Mouse (Mus musculus) E14TG2a.4 (cell line): Measurements from ENCODE around the gene Dgki.

Experiments
- H3K27me3 ChIP-seq: 2 replicates; pipeline ENCODE4 v1.6.1; 2014; ENCODE audit warnings: low read length, control low read depth; ENCODE audit not compliant: insufficient read depth
- H3K36me3 ChIP-seq: 2 replicates; pipeline ENCODE4 v1.6.1; 2014; ENCODE audit warnings: low read length, control low read depth; ENCODE audit not compliant: insufficient read depth
- H3K4me1 ChIP-seq: replicated peaks from 2 replicates; pipeline ENCODE4 v1.6.1; 2014; ENCODE audit warnings: low read depth, low read length, control low read depth
- H3K4me3 ChIP-seq: replicated peaks from 2 replicates; pipeline ENCODE4 v1.5.1; 2014; ENCODE audit warnings: mild to moderate bottlenecking, low read length
- H3K9me3 ChIP-seq: 2 replicates; pipeline ENCODE4 v1.6.1; 2014; ENCODE audit warnings: low read length, control low read depth
- CTCF ChIP-seq: conservative IDR thresholded peaks from 2 replicates; pipeline ENCODE4 v1.5.1; 2014; ENCODE audit warnings: low read length
- NANOG ChIP-seq: IDR thresholded peaks from 2 replicates; pipeline ENCODE4 v1.6.1; 2014; ENCODE audit warnings: borderline replicate concordance, low read length, mixed read lengths
- POU5F1 ChIP-seq: IDR thresholded peaks from 2 replicates; pipeline ENCODE4 v1.6.1; 2014; ENCODE audit warnings: low read length, borderline replicate concordance

Dgki gene

GRCm38 (mm10) chr6:37053411-37053810 lies 246.6 kb downstream of the Dgki start:
- Histone ChIP-seq H3K9me3 (no peaks in the 10 kb centered on the region), H3K4me1 (no peaks in the 10 kb centered on the region), H3K27me3 (0 out of 2 replicates have a peak, but pooled peaks cover 4% of the 10 kb centered on the region), H3K4me3 (no peak overlapping the region), H3K36me3 (no peaks in the 10 kb centered on the region)
- no peak for TF ChIP-seq CTCF
- no peak for TF ChIP-seq NANOG
- no peak for TF ChIP-seq POU5F1

GRCm38 (mm10) chr6:37051652-37052051 lies 248.3 kb downstream of the Dgki start:
- Histone ChIP-seq H3K27me3 (no peaks in the 10 kb centered on the region), H3K9me3 (peaks cover 5% of the 10 kb centered on the region; the same call in 1 of the 2 replicates), H3K4me3 (no peak overlapping the region), H3K4me1 (no peaks in the 10 kb centered on the region), H3K36me3 (no peaks in the 10 kb centered on the region)
- TF ChIP-seq CTCF (no peak), NANOG (no peak), POU5F1 (no peak)

DNA sequence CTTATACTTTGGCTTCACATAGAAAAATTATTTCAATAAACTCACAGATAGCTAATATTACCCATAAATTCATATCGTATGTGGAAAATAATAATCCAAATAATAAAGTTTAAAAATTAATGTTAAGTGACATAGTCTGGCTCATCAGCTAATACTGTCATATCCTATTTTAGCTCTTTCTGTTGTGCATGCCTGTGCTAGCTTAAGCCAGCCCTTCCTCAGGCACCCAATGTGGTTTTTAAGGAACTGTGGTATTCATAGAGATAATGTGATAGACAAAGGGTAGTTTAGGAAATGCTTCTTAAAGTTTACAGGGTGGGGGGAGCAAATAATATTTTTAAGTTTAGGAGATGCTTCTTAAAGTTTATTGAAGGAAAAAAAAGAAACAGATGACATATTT lies 248.8 kb downstream of the Dgki start:
- Histone ChIP-seq H3K36me3 (no peaks in the 10 kb centered on the region), H3K9me3 (peaks cover 5% of the 10 kb centered on the region; the same call in 1 of the 2 replicates), H3K27me3 (no peaks in the 10 kb centered on the region), H3K4me1 (no peaks in the 10 kb centered on the region), H3K4me3 (no peak overlapping the region)
- TF ChIP-seq CTCF (no peak), NANOG (no peak), POU5F1 (no peak)

DNA sequence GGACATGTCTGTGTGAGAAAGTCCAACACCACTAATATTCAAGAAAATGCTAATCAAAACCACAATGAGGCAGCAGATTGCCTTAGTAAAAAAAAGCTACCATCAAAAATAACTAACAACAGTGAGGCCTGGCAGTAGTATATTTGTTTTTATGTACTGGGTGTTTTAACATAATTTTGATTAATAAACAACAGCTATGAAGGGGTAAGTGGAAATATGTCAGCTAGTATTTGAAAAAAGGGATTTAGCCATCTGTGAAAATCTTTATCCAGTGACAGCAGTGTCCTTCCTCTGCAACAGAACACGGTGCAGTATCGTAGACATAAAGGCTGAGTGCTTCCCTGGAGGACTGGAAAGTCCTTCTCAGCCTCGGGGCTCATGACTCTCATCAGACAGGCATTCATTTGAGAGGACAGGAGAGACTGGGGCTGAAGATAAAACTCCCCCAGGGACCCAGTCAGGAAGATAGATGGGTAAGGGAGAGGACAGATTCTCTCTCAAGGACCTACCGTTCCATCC lies 252.3 kb downstream of the Dgki start:
- no peak overlapping the region for H3K4me3 ChIP-seq

DNA sequence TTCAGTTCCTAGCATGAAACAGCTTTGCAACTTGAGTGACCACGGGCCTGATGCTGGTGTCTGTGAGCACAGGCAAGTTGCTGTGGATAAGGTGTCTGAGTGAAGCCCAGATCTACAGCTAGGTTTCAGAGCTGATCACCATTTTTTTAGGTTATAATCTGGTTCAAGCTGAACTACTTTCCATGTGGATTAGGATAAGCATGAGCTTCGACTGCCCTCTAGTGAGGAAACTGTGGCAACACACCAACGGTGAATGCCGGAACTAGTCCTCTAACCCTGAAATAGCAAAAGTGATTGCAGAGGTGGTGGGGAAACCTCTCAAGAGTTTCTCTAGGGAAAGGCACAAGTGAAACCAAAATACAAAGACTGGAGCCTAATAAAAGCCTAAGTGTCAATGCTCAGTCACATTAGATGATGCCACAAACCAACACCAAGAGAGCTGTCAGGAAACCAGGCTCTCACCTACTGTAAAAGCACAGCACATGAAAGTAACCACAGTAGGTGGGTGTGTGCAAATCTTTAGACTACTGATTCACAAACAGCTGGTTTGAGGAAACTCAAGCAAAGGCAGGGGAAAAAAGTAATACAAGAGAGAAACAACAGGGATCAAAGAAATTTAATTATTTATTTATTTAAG lies 253.7 kb downstream of the Dgki start:
- H3K9me3 ChIP-seq: peaks cover 5% of the 10 kb centered on the region; the same call in 1 of the 2 replicates
- H3K27me3 ChIP-seq: no peaks in the 10 kb centered on the region
- H3K4me1 ChIP-seq: 0 out of 2 replicates have a peak, but pooled peaks cover 2% of the 10 kb centered on the region
- no peaks in the 10 kb centered on the region for H3K36me3 ChIP-seq
- TF ChIP-seq NANOG (no peak), POU5F1 (no peak), CTCF (peak; percentile 63)
- no peak overlapping the region for H3K4me3 ChIP-seq

More for the DNA sequence above, 252.3 kb downstream of the Dgki start:
- no peak for TF ChIP-seq NANOG
- TF ChIP-seq CTCF: no peak
- no peak for TF ChIP-seq POU5F1
- H3K9me3 ChIP-seq: peaks cover 5% of the 10 kb centered on the region; the same call in 1 of the 2 replicates
- no peaks in the 10 kb centered on the region for H3K36me3 ChIP-seq
- H3K4me1 ChIP-seq: no peaks in the 10 kb centered on the region
- no peaks in the 10 kb centered on the region for H3K27me3 ChIP-seq

- H3K36me3 ChIP-seq: no peaks in the 10 kb centered on the region
- H3K4me1 ChIP-seq: 0 out of 2 replicates have a peak, but pooled peaks cover 2% of the 10 kb centered on the region
- TF ChIP-seq CTCF: no peak
- TF ChIP-seq POU5F1: no peak
- no peak for TF ChIP-seq NANOG
- no peak overlapping the region for H3K4me3 ChIP-seq
- peaks cover 5% of the 10 kb centered on the region; the same call in 1 of the 2 replicates for H3K9me3 ChIP-seq
- H3K27me3 ChIP-seq: no peaks in the 10 kb centered on the region
Measured at GRCm38 (mm10) chr6:37044796-37045195, 255.2 kb downstream of the Dgki start.

DNA sequence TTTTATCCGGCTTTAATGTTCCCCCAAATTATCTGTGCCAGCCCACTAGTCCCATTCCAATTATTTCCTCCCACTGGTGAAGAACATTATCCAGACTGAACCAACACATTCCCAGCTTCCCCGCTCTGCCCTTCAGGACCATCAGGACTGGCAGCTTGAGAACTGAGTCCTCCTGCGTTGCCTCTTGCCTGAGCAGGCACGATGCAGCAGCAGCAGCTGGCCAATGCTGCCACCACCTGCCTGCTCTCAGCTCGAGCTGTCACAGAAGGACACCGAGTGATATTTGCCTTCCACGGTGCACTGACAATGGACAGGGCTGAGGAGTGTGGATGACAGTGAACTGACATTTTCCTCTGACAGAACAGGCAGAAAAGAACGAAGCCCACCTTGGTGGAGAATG lies 261.5 kb downstream of the Dgki start:
- H3K36me3 ChIP-seq: no peaks in the 10 kb centered on the region
- no peaks in the 10 kb centered on the region for H3K27me3 ChIP-seq
- TF ChIP-seq CTCF: no peak
- no peak for TF ChIP-seq POU5F1
- no peak for TF ChIP-seq NANOG
- H3K4me1 ChIP-seq: 0 out of 2 replicates have a peak, but pooled peaks cover 2% of the 10 kb centered on the region
- H3K9me3 ChIP-seq: no peaks in the 10 kb centered on the region
- no peak overlapping the region for H3K4me3 ChIP-seq

DNA sequence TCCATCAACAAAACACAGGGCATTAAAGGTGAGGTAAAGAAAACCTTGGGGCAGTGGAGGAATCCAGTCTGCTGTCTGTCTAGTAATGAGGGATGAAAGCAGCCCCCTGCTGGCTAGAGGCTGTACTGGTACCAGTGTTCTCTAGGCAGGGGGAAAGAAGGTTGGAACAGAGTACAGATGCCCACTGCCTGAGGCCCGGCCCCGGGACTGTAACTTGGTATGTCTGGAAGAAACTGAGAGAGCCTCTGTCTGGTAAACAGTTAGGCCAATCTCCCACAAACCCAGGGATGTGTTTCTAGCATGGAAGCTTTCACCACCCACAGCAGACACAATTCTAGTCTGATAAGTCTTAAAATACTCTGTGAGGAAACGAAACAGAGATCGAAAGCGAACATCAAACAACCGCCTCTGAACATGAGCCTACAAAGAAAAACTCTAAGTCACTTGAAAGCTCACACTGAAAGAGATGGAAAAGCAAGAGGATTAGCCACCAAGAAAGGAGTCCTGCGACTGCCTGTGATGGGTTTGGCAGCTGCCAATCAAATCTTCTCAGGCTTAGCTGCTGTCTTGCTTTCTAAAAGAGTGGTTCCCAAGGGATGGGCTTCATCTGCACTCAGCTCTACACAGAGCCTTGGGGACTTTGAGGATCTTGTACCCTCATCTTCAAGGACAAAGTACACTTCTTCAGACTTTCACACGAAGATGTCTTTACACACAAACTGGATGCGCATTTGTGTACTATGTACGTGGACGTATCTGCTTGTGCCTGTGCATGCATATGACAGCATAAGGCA lies 262.7 kb downstream of the Dgki start:
- Histone ChIP-seq H3K27me3 (no peaks in the 10 kb centered on the region), H3K4me3 (no peak overlapping the region), H3K36me3 (no peaks in the 10 kb centered on the region), H3K9me3 (no peaks in the 10 kb centered on the region), H3K4me1 (no peaks in the 10 kb centered on the region)
- TF ChIP-seq NANOG (no peak), CTCF (peak; percentile 15; the same call in 1 of the 2 replicates)
